Mouse (Mus musculus): ENCODE results near the gene Nop53.

DNA sequence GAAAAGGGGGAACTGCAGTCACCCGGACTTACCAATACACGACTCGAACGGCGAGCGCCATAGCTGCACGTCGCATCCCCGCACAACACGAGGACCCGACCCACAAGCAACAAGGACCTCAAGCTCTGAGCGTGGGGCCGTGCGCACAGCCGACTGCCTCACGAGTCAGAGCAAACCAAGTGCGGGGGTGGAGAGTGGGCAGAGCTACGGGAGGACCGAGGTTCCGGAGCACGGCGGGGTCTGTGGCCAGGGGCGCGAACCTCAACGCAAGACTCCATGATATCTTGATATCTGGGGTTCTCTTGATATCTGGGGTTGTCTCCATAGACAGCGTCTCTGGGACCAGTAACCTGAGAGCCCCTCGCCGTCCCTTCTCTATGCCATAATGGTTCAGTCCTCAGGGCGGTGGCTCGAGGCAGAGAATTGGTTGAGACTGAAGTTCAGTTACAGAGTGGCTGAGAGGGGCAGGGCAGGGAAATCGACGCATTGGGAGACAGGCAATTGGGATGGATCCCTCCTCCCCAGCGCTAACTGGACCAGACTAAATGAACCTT is 23.6 kb downstream of the Nop53 start, which contains the start of gene Selenow:
- TF ChIP-seq CTCF (IDR thresholded peaks at IDR 0.05; ENCODE audit: insufficient read depth, low read length) (no peak), POLR2A (IDR thresholded peaks at IDR 0.05; ENCODE audit: borderline replicate concordance, extremely low read depth, low read depth, low read length) (peak; percentile 95; the same call in 1 of the 2 replicates)

Data from lung, adult 2 months (tissue).